Mouse (Mus musculus) embryonic fibroblast, embryonic 13.5 days (primary cell): Measurements from ENCODE around the gene Bcar3.

Experiments
- CTCF ChIP-seq: IDR thresholded peaks from 2 replicates; pipeline ENCODE4 v1.5.1; 2011; ENCODE audit warnings: mild to moderate bottlenecking, control low read depth, low read length, moderate library complexity, borderline replicate concordance; ENCODE audit not compliant: insufficient read depth
- POLR2A ChIP-seq: IDR thresholded peaks from 2 replicates; pipeline ENCODE4 v1.6.1; 2011; ENCODE audit warnings: low read depth, mild to moderate bottlenecking, control low read depth, low read length, moderate library complexity

DNA sequence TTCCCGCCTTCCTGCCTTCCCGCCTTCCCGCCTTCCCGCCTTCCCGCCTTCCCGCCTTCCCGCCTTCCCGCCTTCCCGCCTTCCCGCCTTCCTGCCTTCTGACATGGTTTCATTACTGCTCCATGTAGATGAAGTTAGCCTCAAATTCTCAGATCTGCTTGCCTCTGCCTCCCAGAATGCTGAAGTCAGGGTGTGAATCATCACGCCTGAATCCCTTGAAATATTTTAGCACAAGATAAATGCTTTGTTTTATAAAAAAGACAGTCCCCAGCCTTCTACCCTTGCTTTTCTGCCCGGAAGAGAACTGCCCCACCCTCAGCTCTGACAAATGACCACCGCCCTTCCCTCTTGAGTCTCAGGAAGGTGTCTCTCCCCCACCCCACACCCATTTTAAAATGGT is 154.3 kb downstream of the Bcar3 start:
- TF ChIP-seq CTCF (no peak), POLR2A (no peak)
